Mouse (Mus musculus) heart, postnatal 0 days (tissue): ENCODE results near the gene Adam10.

Source experiments
- CTCF ChIP-seq: IDR thresholded peaks from 2 replicates; pipeline ENCODE4 v1.5.1; 2016; ENCODE audit warnings: antibody characterized with exemption, control low read depth, low read depth
- EP300 ChIP-seq: IDR thresholded peaks from 2 replicates; pipeline ENCODE4 v1.6.1; 2016; ENCODE audit warnings: antibody characterized with exemption, low read depth

DNA sequence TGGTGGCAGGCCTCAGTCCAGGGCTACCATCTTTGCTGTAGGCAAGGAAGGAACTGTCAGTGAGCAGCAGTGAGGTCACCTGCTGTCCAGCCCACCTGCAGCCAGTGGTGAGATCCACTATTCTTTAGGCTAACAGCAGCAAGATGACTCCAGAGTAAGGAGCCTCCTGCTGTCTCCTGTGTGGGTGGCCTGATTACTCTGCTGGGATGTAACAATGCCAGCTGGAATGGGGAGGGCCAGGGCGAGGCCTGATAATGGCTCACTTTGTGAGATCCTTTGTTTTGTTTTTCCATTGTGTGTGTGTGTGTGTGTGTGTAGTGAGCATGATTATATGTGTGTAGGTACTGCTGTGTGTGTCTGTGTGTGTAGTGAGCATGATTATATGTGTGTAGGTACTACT lies 138.6 kb downstream of the Adam10 start:
- TF ChIP-seq CTCF (no peak), EP300 (no peak)
